Mouse (Mus musculus) ES-Bruce4 (cell line): ENCODE measurements at regions not wholly inside any gene's neighbourhood (a gene's known extent, or its start where the extent isn't known, plus 50 kb on each side); places are given as distances from the start of the nearest gene placed in this dataset.

ENCODE experiments used
- H3K27ac ChIP-seq: 2 replicates; pipeline ENCODE4 v1.5.1; 2012; ENCODE audit warnings: low read length, inconsistent platforms; ENCODE audit not compliant: insufficient read depth
- H3K27me3 ChIP-seq: 2 replicates; pipeline ENCODE4 v1.6.1; 2012; ENCODE audit warnings: mild to moderate bottlenecking, low read length, inconsistent platforms; ENCODE audit not compliant: control insufficient read depth, poor library complexity, insufficient read depth, severe bottlenecking
- H3K36me3 ChIP-seq: 2 replicates; pipeline ENCODE4 v1.6.1; 2012; ENCODE audit warnings: inconsistent platforms, mild to moderate bottlenecking, low read length, moderate library complexity; ENCODE audit not compliant: control insufficient read depth, poor library complexity, insufficient read depth, severe bottlenecking
- H3K4me1 ChIP-seq: one replicate; pipeline ENCODE4 v1.8.1; 2011; ENCODE audit warnings: low read length; ENCODE audit not compliant: control insufficient read depth, insufficient read depth
- H3K4me3 ChIP-seq: 2 replicates; pipeline ENCODE4 v1.5.1; 2011; ENCODE audit warnings: low read depth, mild to moderate bottlenecking, low read length
- H3K9ac ChIP-seq: 2 replicates; pipeline ENCODE4 v1.6.1; 2012; ENCODE audit warnings: low read depth, mild to moderate bottlenecking, inconsistent platforms; ENCODE audit not compliant: poor library complexity, severe bottlenecking
- H3K9me3 ChIP-seq: replicated peaks from 2 replicates; pipeline ENCODE4 v1.6.1; 2012; ENCODE audit warnings: mild to moderate bottlenecking, low read length, inconsistent platforms; ENCODE audit not compliant: control insufficient read depth, poor library complexity, insufficient read depth, severe bottlenecking
- CTCF ChIP-seq: IDR thresholded peaks from one replicate; pipeline ENCODE4 v1.8.1; 2011; ENCODE audit warnings: low read depth, low read length
- EP300 ChIP-seq: IDR thresholded peaks from 2 replicates; pipeline ENCODE4 v1.6.1; 2011; ENCODE audit warnings: low read depth, low read length; ENCODE audit not compliant: insufficient read depth
- POLR2A ChIP-seq: IDR thresholded peaks from one replicate; pipeline ENCODE4 v1.8.1; 2011; ENCODE audit warnings: low read length; ENCODE audit not compliant: insufficient read depth

GRCm38 (mm10) chr8:89341686-89342085 is 297.7 kb upstream of the Sall1 start:
- TF ChIP-seq POLR2A, result no peak
- no peak for TF ChIP-seq EP300
- TF ChIP-seq CTCF, result no peak
- no peak overlapping the region for H3K4me3 ChIP-seq
- H3K27me3 ChIP-seq, result no peaks in the 10 kb centered on the region
- H3K27ac ChIP-seq, result no peak overlapping the region
- no peaks in the 10 kb centered on the region for H3K9me3 ChIP-seq
- no peaks in the 10 kb centered on the region for H3K36me3 ChIP-seq
- H3K9ac ChIP-seq, result no peak overlapping the region
- no peaks in the 10 kb centered on the region for H3K4me1 ChIP-seq

GRCm38 (mm10) chr8:89335416-89335815 is 291.5 kb upstream of the Sall1 start:
- Histone ChIP-seq H3K9me3 (no peaks in the 10 kb centered on the region), H3K4me1 (no peaks in the 10 kb centered on the region), H3K27me3 (no peaks in the 10 kb centered on the region), H3K36me3 (no peaks in the 10 kb centered on the region), H3K27ac (no peak overlapping the region), H3K4me3 (no peak overlapping the region), H3K9ac (no peak overlapping the region)
- TF ChIP-seq EP300 (no peak), POLR2A (no peak), CTCF (no peak)

GRCm38 (mm10) chr8:89325751-89326351 is 281.9 kb upstream of the Sall1 start:
- no peaks in the 10 kb centered on the region for H3K4me1 ChIP-seq
- H3K4me3 ChIP-seq, result no peak overlapping the region
- H3K36me3 ChIP-seq, result no peaks in the 10 kb centered on the region
- no peak overlapping the region for H3K9ac ChIP-seq
- no peak overlapping the region for H3K27ac ChIP-seq
- no peaks in the 10 kb centered on the region; the same call in 1 of the 2 replicates for H3K27me3 ChIP-seq
- no peaks in the 10 kb centered on the region for H3K9me3 ChIP-seq
- TF ChIP-seq POLR2A, result no peak
- TF ChIP-seq CTCF, result no peak
- TF ChIP-seq EP300, result no peak

GRCm38 (mm10) chr8:89325248-89325645 is 281.3 kb upstream of the Sall1 start:
- H3K36me3 ChIP-seq, result no peaks in the 10 kb centered on the region
- H3K9me3 ChIP-seq, result no peaks in the 10 kb centered on the region
- no peak overlapping the region for H3K9ac ChIP-seq
- no peak overlapping the region for H3K27ac ChIP-seq
- no peaks in the 10 kb centered on the region for H3K4me1 ChIP-seq
- no peak overlapping the region for H3K4me3 ChIP-seq
- no peaks in the 10 kb centered on the region; the same call in 1 of the 2 replicates for H3K27me3 ChIP-seq
- TF ChIP-seq CTCF, result no peak
- TF ChIP-seq POLR2A, result no peak
- TF ChIP-seq EP300, result no peak

GRCm38 (mm10) chr8:89324462-89325247 is 280.7 kb upstream of the Sall1 start:
- no peaks in the 10 kb centered on the region for H3K9me3 ChIP-seq
- no peak overlapping the region for H3K9ac ChIP-seq
- H3K27ac ChIP-seq, result no peak overlapping the region
- no peaks in the 10 kb centered on the region for H3K36me3 ChIP-seq
- no peak for TF ChIP-seq CTCF
- TF ChIP-seq POLR2A, result no peak
- no peak for TF ChIP-seq EP300
- H3K4me1 ChIP-seq, result no peaks in the 10 kb centered on the region
- H3K4me3 ChIP-seq, result no peak overlapping the region
- H3K27me3 ChIP-seq, result no peaks in the 10 kb centered on the region; the same call in 1 of the 2 replicates

- TF ChIP-seq POLR2A (no peak), EP300 (no peak), CTCF (no peak)
- Histone ChIP-seq H3K4me1 (no peaks in the 10 kb centered on the region), H3K27ac (no peak overlapping the region), H3K9ac (no peak overlapping the region), H3K27me3 (no peaks in the 10 kb centered on the region), H3K36me3 (no peaks in the 10 kb centered on the region), H3K9me3 (no peaks in the 10 kb centered on the region), H3K4me3 (no peak overlapping the region)
Measured at GRCm38 (mm10) chr8:89317514-89318289, 273.7 kb upstream of the Sall1 start.
